In the genomic region with DNA sequence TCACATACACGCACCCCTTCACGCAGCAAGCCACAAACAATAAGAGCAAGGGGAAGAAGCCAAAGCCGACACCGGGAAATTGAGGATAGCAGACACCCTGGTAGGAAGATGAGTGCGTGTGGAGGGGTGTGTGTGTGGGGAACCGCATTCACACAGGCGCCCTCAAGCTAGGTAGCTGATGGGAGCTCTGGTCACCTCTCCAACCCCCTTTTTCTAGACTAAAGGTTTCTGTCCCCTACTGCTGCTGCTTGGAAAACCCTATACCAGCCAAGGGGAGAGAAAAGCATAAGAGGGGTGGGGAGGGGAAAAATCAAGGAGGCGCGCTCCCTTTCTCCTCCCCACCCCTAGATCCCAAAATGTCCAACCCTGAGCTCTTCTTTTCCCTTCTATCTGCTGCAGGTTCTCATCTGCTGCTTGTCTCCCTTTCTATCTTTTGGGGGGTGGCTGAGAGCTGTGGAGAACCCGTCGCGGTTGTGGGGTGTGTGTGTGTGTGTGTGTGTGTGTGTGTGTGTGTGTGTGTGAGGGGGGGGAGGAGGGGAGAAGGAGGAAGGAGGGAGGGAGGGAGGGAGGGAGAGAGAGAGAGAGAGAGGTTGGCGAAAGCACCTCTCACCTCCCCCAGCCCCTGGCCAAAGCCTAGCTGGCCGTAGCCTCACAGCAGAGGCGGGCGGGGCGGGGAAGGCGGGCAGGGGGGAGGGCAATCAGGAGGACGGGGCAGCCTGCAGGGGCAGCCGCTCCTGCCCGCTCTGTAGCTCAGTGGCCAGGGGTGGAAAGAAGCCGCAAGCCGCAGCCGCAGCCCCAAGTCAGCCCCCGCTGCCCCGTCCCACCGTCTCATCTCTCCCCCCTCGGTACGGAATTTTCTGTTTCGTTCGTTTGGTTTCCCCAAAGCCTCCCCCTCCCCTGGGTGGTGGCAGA, we compare ENCODE assay signal across 8 mouse cellular contexts. TPM values are rescaled to one million over a fixed set of nuclear protein-coding genes. Genes with fewer than 3 reads are reported as not detected.
DNase-seq lines count a peak whose midpoint lies in the region; ATAC-seq lines count a peak whose summit lies in the region.

Gene Rtl4, plus strand, starts transcription at position 701 of the 912 bp plus-strand sequence.

- ATAC-seq in erythroblast, adult 5-6 weeks (replicated peaks; ENCODE audit: low FRiP score, poor library complexity, severe bottlenecking), result no peak
- peak; percentile 68 for ATAC-seq in intestine, embryonic 15.5 days

- peak; percentile 8 for DNase-seq in ovary, postnatal 36 days (ENCODE audit: low spot score)
- no peak for DNase-seq in ovary, postnatal 10 days (ENCODE audit: low spot score)
- peak; percentile 14 for DNase-seq in midbrain, embryonic 10.5 days (ENCODE audit: low spot score)
- no peak for DNase-seq in spleen, postnatal 36 days (ENCODE audit: low spot score in 2 of 2)
- DNase-seq in adrenal gland, adult 18-20 months (ENCODE audit: low spot score in 2 of 2), result no peak

- no peaks in the 10 kb centered on the region for H3K36me3 ChIP-seq in erythroblast, embryonic 14.5 days (ENCODE audit: control insufficient read depth)
- no peaks in the 10 kb centered on the region for H3K36me3 ChIP-seq in intestine, embryonic 15.5 days
- H3K36me3 ChIP-seq in midbrain, embryonic 10.5 days, result no peaks in the 10 kb centered on the region

- peaks cover 31% of the 10 kb centered on the region for H3K27me3 ChIP-seq in erythroblast, embryonic 14.5 days (ENCODE audit: control insufficient read depth)
- H3K27me3 ChIP-seq in intestine, embryonic 15.5 days (replicated peaks), result peaks cover 7% of the 10 kb centered on the region; the same call in 1 of the 2 replicates
- H3K27me3 ChIP-seq in midbrain, embryonic 10.5 days (ENCODE audit: low read depth, poor library complexity, severe bottlenecking), result peaks cover 77% of the 10 kb centered on the region

- H3K9me3 ChIP-seq in erythroblast, embryonic 14.5 days (ENCODE audit: control insufficient read depth, low read length), result no peaks in the 10 kb centered on the region
- no peaks in the 10 kb centered on the region for H3K9me3 ChIP-seq in intestine, embryonic 15.5 days
- H3K9me3 ChIP-seq in midbrain, embryonic 10.5 days (replicated peaks), result no peaks in the 10 kb centered on the region

- H3K4me1 ChIP-seq in erythroblast, embryonic 14.5 days (ENCODE audit: control insufficient read depth), result no peaks in the 10 kb centered on the region
- H3K4me1 ChIP-seq in intestine, embryonic 15.5 days (replicated peaks), result no peaks in the 10 kb centered on the region
- 0 out of 2 replicates have a peak, but pooled peaks cover 15% of the 10 kb centered on the region for H3K4me1 ChIP-seq in midbrain, embryonic 10.5 days

- 0 out of 2 replicates have a peak within 1 kb of the TSS, but pooled peaks have one; percentile 13 for H3K9ac ChIP-seq in intestine, embryonic 15.5 days

- H3K4me3 ChIP-seq in erythroblast, embryonic 14.5 days (replicated peaks), result peak within 1 kb of the TSS; percentile 20
- peak within 1 kb of the TSS; percentile 38 for H3K4me3 ChIP-seq in intestine, embryonic 15.5 days (replicated peaks)
- H3K4me3 ChIP-seq in midbrain, embryonic 10.5 days, result peak within 1 kb of the TSS; percentile 59

- peak within 1 kb of the TSS; percentile 68 for H3K4me2 ChIP-seq in intestine, embryonic 15.5 days (replicated peaks)

- WGBS in intestine, embryonic 15.5 days, result 19% methylated on average over 24 of the region's 31 CpGs
- WGBS in midbrain, embryonic 10.5 days, result 26% methylated on average over 24 of the region's 31 CpGs

- H3K27ac ChIP-seq in intestine, embryonic 15.5 days, result no peak within 1 kb of the TSS
- H3K27ac ChIP-seq in midbrain, embryonic 10.5 days (replicated peaks), result peak within 1 kb of the TSS; percentile 55; the same call in 1 of the 2 replicates

RNA-seq across cellular contexts. Expression of gene Rtl4, which starts in this region (rescaled TPM):
- polyA plus RNA-seq in erythroblast, embryonic 14.5 days (2012), result not detected in 2 replicates
- total RNA-seq in erythroblast, adult 5-6 weeks (2015; ENCODE audit: low replicate concordance), result not detected in 2 replicates
- not detected in 2 replicates for total RNA-seq in erythroblast, adult 5-6 weeks (2017; ENCODE audit: low replicate concordance)
- polyA plus RNA-seq in intestine, embryonic 15.5 days (2015; fragmentation: Nextera tagmentation; extraction: Ambion mirVana), result 0.37 and 0.60 TPM in 2 replicates
- polyA plus RNA-seq in midbrain, embryonic 10.5 days (2016; fragmentation: Nextera tagmentation; extraction: Ambion mirVana), result 0.10 and 0.47 TPM in 2 replicates
- 1 to 10 TPM; 2.0 to 3.0 TPM for total RNA-seq in adrenal gland, adult 18-20 months (2021)

Comparison
In these comparisons a context has a peak if more than half of its experiments do, and no peak if none do; other contexts are left out.
1. Peak in ATAC-seq, H3K4me3 ChIP-seq, H3K9ac ChIP-seq and H3K4me2 ChIP-seq in intestine, embryonic 15.5 days; RNA of the gene not detected or under 1 TPM.
2. Peak in DNase-seq, H3K4me3 ChIP-seq and H3K27ac ChIP-seq in midbrain, embryonic 10.5 days; RNA of the gene not detected or under 1 TPM.